Mouse (Mus musculus) layer of hippocampus, postnatal 36 days (tissue): ENCODE measurements around the gene Zfp729a. TPM values are rescaled to one million over a fixed set of nuclear protein-coding genes. Genes with fewer than 3 reads are reported as not detected.
"Not testable (repeated sequence)": the region's sequence is repeated elsewhere in the genome, so short reads cannot be mapped to it uniquely, and the experiment has no call there.

Experiments used
- DNase-seq, 2 experiments: peaks; one replicate each; pipeline ENCODE4 v3.0.0; 2022
- total RNA-seq, 2 experiments: library from RNA; stranded (reverse); gene quantifications; 2 replicates each; pipeline ENCODE4 v1.2.3; 2021

The Zfp729a gene
- total RNA-seq = 1 to 10 TPM; 8.9 to 9.0 TPM

DNA sequence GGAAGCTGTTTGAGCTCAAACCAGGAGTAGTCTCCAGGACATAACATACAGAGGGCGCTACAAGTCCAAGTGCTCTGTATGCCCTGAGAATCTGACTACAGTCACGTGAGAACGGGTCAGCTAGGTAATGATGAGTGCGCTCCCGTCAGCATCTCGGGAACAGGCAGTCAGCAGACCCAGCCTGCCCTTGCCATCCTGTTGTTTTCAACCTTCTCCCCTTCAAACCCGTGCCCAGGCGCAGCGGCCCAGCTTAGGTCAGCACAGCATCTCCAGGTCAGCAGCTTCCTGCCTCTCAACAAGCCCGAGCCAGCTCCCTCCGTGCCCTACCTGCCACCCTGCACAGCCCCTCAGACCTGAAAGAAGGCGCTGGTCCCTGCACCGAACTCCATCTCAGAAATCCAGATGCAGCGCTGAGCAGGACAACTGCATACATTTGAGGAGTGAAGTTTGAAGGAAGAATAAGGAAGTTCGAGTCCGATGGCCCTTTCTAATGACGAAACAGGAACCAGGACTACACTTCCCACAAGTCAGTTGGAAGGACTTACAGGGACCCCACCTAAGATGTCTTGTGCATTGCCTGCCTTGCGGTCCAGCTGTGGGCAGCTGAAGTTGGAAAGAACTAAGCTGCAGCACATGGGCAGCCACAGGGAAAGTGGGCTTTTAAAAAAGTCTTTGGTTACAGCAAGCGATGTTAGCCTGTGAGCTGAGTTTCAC lies at the start of gene Zfp729a, which contains the start of gene Gm49345:
Zfp729a (minus strand) TSS at position 498 of the 714 bp plus-strand sequence.
Gm49345 (minus strand) TSS at position 476 of the 714 bp plus-strand sequence.
- DNase-seq = peak; percentile 79 to 81

DNA sequence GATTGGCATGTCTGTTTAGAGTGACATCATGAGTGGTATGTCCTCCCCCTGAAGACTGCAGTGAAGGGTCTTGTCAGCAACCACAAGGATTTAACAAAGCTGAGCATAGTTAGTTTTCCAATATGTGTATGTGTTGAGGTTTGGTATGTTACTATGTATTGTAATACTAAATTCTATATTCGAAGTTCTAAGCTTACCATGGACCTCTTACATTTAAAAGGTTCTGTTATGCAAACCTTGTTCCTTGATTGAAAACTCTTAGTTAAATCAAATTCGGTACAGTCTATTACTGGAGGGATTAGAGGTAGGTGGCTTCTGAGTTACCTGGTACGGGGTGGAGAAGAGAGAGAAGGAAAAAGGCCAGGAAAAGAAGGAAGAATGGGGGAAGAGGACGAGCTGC lies 49.4 kb upstream of the Zfp729a start, which contains the start of gene Zfp738:
Zfp738 (minus strand) TSS at position 101 of the 400 bp plus-strand sequence.
- DNase-seq = no peak

DNA sequence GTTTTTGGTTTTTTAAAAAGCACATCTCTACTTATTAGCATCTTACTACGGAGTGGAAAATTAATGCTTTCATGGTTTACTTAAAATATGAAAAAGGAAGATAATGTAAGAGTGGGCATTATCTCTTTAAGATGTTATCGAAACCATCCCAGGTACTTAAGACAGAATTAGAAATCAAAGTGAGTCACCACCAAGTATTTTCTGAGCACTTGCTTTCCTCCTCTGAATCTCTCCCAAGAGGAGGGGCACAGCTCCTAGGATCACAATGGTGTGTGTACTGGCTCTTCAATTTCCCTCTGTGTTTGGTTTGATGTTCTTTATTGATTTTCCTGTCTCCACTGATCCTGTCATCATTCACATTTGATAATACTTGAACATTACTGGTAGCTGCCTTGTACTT lies 46.2 kb upstream of the Zfp729a start:
- DNase-seq = not testable (repeated sequence)

DNA sequence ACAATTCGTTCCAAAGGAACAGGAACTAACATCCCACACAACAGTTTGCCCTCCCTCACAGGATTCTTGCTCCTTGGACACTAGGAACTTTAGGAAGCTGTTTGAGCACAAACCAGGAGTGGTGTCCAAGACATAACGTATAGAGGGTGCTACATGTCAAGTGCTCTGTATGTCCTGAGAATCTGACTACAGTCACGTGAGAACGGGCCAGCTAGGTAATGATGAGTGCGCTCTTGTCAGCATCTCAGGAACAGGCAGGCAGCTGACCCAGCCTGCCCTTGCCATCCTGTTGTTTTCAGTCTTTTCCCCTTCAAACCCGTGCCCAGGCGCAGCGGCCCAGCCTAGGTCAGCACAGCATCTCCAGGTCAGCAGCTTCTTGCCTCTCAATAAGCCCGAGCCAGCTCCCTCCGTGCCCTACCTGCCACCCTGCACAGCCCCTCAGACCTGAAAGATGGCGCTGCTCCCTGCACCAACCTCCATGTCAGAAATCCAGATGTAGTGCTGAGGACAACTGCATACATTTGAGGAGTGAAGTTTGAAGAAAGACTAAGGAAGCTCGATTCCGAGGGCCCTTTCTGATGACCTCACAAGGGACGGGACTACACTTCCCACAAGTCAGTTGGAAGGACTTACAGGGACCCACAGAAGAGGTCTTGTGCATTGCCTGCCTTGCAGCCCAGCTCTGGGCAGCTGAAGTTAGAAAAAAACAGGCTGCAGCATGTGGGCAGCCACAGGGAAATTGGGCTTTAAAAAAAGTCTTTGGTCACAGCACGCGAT lies 45.6 kb upstream of the Zfp729a start:
- peak; percentile 85 to 86 for DNase-seq

DNA sequence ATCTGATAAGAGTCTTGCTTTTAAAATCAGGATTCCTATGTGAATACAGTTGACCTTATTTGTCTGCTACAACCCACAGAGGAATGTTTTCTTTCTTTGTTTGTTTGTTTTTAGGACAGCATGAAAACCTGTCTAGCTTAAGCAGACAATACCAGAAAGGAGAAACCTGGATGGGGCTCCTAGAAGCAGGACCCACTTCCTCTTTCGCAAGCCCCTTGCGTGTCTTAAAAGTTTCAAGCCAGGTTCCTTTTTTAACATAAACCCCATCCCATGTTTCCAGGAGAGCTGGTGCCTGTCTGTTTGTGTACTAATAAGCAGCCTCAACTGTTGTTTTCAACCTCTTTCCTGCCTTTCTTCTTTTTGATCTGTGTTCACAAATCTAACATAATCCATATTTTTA lies 37.3 kb upstream of the Zfp729a start:
- no peak for DNase-seq

DNA sequence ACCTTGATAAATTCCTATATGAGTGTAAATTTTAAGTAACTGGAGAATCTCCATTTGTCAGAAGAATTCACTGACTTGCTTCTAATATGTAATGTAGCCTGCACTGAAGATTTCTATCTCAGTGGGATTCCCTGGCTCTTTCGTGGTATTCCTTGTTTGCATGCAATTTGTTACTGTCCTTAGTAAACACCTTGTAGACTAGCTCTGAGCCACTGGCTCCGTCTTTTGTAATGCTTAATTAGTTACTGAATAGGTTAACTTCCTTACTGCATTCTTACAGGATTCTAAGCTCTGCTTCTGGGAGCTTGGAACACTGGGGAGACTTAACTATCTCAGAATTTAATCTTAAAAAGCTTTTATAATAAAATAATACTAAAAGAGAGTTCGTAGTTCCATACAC lies 14.9 kb upstream of the Zfp729a start:
- no peak for DNase-seq

DNA sequence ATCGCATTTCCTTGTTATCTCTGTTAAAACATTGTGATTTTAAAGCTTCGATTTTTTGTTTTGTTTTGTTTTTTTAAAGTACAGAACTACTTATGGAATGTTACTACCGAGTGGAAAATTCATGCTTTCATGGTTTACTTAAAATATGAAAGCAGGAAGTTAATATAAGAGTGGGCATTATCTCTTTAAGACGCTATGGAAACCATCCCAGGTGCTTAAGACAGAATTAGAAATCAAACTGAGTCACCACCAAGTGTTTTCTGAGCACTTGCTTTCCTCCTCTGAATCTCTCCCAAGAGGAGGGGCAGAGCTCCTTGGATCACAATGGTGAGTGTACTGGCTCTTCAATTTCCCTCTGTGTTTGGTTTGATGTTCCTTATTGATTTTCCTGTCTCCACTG lies 27.5 kb downstream of the Zfp729a start:
- DNase-seq = no peak

DNA sequence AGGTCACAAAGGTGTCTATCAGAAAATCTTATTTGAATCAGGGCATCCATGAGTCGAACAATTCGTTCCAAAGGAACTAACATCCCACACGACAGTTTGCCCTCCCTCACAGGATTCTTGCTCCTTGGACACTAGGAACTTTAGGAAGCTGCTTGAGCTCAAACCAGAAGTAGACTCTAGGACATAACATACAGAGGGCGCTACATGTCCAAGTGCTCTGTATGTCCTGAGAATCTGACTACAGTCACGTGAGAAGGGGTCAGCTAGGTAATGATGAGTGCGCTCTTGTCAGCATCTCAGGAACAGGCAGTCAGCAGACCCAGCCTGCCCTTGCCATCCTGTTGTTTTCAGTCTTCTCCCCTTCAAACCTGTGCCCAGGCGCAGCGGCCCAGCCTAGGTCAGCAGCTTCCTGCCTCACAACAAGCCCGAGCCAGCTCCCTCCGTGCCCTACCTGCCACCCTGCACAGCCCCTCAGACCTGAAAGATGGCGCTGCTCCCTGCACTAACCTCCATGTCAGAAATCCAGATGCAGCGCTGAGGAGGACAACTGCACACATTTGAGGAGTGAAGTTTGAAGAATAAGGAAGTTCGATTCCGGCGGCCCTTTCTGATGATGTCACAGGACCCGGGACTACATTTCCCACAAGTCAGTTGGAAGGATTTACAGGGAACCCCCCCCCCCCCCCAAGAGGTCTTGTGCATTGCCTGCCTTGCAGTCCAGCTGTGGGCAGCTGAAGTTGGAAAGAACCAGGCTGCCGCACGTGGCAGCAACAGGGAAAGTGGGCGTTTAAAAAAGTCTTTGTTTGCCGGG lies 28.3 kb downstream of the Zfp729a start, which contains the start of gene Zfp729b:
Zfp729b (minus strand) TSS at position 642 of the 811 bp plus-strand sequence.
- DNase-seq = peak; percentile 81 to 86

DNA sequence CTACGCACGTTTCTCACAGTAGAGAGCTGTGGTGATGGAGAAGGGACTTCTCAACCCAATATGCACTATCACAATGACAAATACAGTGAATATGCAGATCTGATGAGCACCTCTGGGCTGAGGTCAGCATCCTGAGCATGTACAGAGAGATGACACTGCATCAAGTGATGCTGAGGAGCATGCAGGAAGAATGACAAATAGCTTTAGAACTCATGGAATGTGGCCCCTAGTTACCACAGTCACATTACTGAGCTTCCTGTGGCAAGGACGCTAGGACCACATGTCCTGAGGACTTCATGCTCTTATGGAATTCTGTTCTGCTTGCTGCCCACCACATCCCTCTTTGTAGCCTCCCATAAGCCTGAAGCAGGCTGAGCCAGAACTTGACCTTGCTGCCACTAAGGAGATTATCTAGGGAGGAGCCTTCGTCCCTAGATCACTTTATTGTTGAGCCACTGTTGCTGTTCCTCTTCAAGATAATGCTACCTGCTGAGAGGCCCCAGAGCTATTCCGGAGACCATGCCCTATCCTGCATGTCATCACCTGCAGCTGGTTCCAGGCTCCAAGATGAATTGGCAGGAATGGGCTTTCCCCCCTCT lies 64.9 kb downstream of the Zfp729a start:
- DNase-seq = no peak

Other genes with a start within 250 kb of the Zfp729a start
- 1 to 10 TPM; 2.4 TPM for gene Zfp429, start 238.0 kb downstream of the Zfp729a start, total RNA-seq
- 1 to 10 TPM; 2.5 to 2.9 TPM for gene Zfp459, start 216.4 kb downstream of the Zfp729a start, total RNA-seq
- gene Zfp874a, start 186.2 kb downstream of the Zfp729a start, total RNA-seq = 10 to 100 TPM; 14.3 to 15.7 TPM
- 10 to 100 TPM; 18.4 to 20.2 TPM for gene Zfp874b, start 153.5 kb downstream of the Zfp729a start, total RNA-seq
- gene Zfp58, start 137.2 kb downstream of the Zfp729a start, total RNA-seq = 1 to 10 TPM; 8.3 to 8.4 TPM
- 1 to 10 TPM in 1 of 2 experiments, not detected in 1; 1.2 TPM for gene Gm26965, start 111.6 kb downstream of the Zfp729a start, total RNA-seq
- gene Zfp87, start 111.6 kb downstream of the Zfp729a start, total RNA-seq = 10 to 100 TPM; 23.8 to 24.5 TPM
- gene Zfp748, start 84.0 kb downstream of the Zfp729a start, total RNA-seq = 10 to 100 TPM in 1 of 2 experiments, 1 to 10 TPM in 1; 9.9 to 10.8 TPM
- 10 to 100 TPM in 1 of 2 experiments, 1 to 10 TPM in 1; 8.2 to 10.3 TPM for gene Zfp729b, start 28.1 kb downstream of the Zfp729a start, total RNA-seq
- gene Gm49345, start within 50 bp of the Zfp729a start, total RNA-seq = 1 to 10 TPM in 1 of 2 experiments, under 1 TPM in 1; 0.20 to 1.8 TPM
- gene Zfp738, start 49.3 kb upstream of the Zfp729a start, total RNA-seq = 10 to 100 TPM; 23.5 to 28.6 TPM
- gene Zfp65, start 91.4 kb upstream of the Zfp729a start, total RNA-seq = 10 to 100 TPM; 12.5 to 14.6 TPM
- 1 to 10 TPM; 5.9 to 6.6 TPM for gene Zfp85, start 117.4 kb upstream of the Zfp729a start, total RNA-seq
- 1 to 10 TPM; 4.3 to 5.5 TPM for gene Zfp493, start 141.9 kb upstream of the Zfp729a start, total RNA-seq
- 1 to 10 TPM; 7.4 to 9.1 TPM for gene Zfp273, start 175.9 kb upstream of the Zfp729a start, total RNA-seq
- 10 to 100 TPM; 12.7 to 14.2 TPM for gene Gm10037, start 193.3 kb upstream of the Zfp729a start, total RNA-seq
- not detected for gene BC048507, start 225.5 kb upstream of the Zfp729a start, total RNA-seq